Mouse (Mus musculus) gastrocnemius, postnatal 14 days (tissue): ENCODE data around the gene Ablim1. TPM values are rescaled to one million over a fixed set of nuclear protein-coding genes. Genes with fewer than 3 reads are reported as not detected.

ENCODE experiments used
- DNase-seq: peaks from one replicate; pipeline ENCODE4 v3.0.0; 2021; ENCODE audit warnings: mixed read lengths
- intact Hi-C: fragments of 180-260 bp; cut with DNase I; formaldehyde crosslinking; loops from one replicate; pipeline ENCODE4 v1.15.1; 2025; ENCODE audit warnings: low total_unique reads
- total RNA-seq, 2 experiments: library from RNA; stranded (reverse); gene quantifications; 2 replicates each; pipeline ENCODE4 v1.2.3; 2021

Gene Ablim1
- total RNA-seq, 2 experiments from 2014 or later = 50.6 to 57.8 TPM

- DNase-seq = no peak
- intact Hi-C loops = no loop called here
Observed at GRCm38 (mm10) chr19:57199361-57199760, 115.4 kb downstream of the Ablim1 start.

- intact Hi-C loops = no loop called here
- no peak for DNase-seq
Observed at GRCm38 (mm10) chr19:57198531-57198930, 116.2 kb downstream of the Ablim1 start.

GRCm38 (mm10) chr19:57198029-57198428 is 116.7 kb downstream of the Ablim1 start:
- DNase-seq = no peak
- intact Hi-C loops = no loop called here

- peak; percentile 77 for DNase-seq
- intact Hi-C loops = no loop called here
Observed at GRCm38 (mm10) chr19:57197043-57197817, 117.5 kb downstream of the Ablim1 start.

- intact Hi-C loops = no loop called here
Observed at GRCm38 (mm10) chr19:57196616-57197015, 118.1 kb downstream of the Ablim1 start.

GRCm38 (mm10) chr19:57195169-57195930 is 119.4 kb downstream of the Ablim1 start:
- intact Hi-C loops = no loop called here
- no peak for DNase-seq

More at GRCm38 (mm10) chr19:57196616-57197015, 118.1 kb downstream of the Ablim1 start:
- DNase-seq = no peak

GRCm38 (mm10) chr19:57193958-57194357 is 120.8 kb downstream of the Ablim1 start:
- DNase-seq = no peak
- intact Hi-C loops = no loop called here

GRCm38 (mm10) chr19:57193382-57193781 is 121.3 kb downstream of the Ablim1 start:
- intact Hi-C loops = no loop called here
- no peak for DNase-seq

GRCm38 (mm10) chr19:57191109-57191508 is 123.6 kb downstream of the Ablim1 start:
- no peak for DNase-seq
- intact Hi-C loops = no loop called here

- intact Hi-C loops = no loop called here
- DNase-seq = no peak
Observed at GRCm38 (mm10) chr19:57189427-57189826, 125.3 kb downstream of the Ablim1 start.

GRCm38 (mm10) chr19:57188553-57188952 is 126.2 kb downstream of the Ablim1 start:
- intact Hi-C loops = no loop called here
- DNase-seq = no peak

GRCm38 (mm10) chr19:57185021-57185420 is 129.7 kb downstream of the Ablim1 start:
- no peak for DNase-seq
- intact Hi-C loops = no loop called here

- intact Hi-C loops = no loop called here
- DNase-seq = no peak
Observed at GRCm38 (mm10) chr19:57182938-57183720, 131.6 kb downstream of the Ablim1 start.

- intact Hi-C loops = no loop called here
- DNase-seq = no peak
Observed at GRCm38 (mm10) chr19:57181852-57182528, 132.7 kb downstream of the Ablim1 start.

GRCm38 (mm10) chr19:57181317-57181716 is 133.4 kb downstream of the Ablim1 start:
- no peak for DNase-seq
- intact Hi-C loops = no loop called here

GRCm38 (mm10) chr19:57180908-57181307 is 133.8 kb downstream of the Ablim1 start:
- no peak for DNase-seq
- intact Hi-C loops = no loop called here

GRCm38 (mm10) chr19:57180333-57180732 is 134.4 kb downstream of the Ablim1 start:
- intact Hi-C loops = no loop called here
- no peak for DNase-seq

- DNase-seq = no peak
- intact Hi-C loops = no loop called here
Observed at GRCm38 (mm10) chr19:57179269-57179668, 135.4 kb downstream of the Ablim1 start.

- no peak for DNase-seq
- intact Hi-C loops = no loop called here
Observed at GRCm38 (mm10) chr19:57177334-57177733, 137.4 kb downstream of the Ablim1 start.

- DNase-seq = no peak
- intact Hi-C loops = no loop called here
Observed at GRCm38 (mm10) chr19:57175077-57175476, 139.6 kb downstream of the Ablim1 start.
